Comparison of ENCODE assay signal across 25 mouse cellular contexts in genomic region chr4:80369057-80369456, GRCm38 (mm10).
"Had no signal": no experiment of that assay in that cellular context is flagged by ENCODE, and none has a peak within 500 bp of the region (broad histone marks: within the 10 kb centered on the region; RNA-seq: fewer than 3 reads in every experiment).

No protein-coding gene starts in this region.

- H3K4me3 ChIP-seq: embryonic facial prominence, embryonic 10.5 days; embryonic facial prominence, embryonic 12.5 days; embryonic facial prominence, embryonic 13.5 days; embryonic facial prominence, embryonic 15.5 days; erythroblast, embryonic 14.5 days; forebrain, embryonic 10.5 days; forebrain, embryonic 12.5 days; forebrain, embryonic 13.5 days; forebrain, embryonic 15.5 days; gastrocnemius, adult 2 months; heart, adult 2 months had no signal

- H3K27ac ChIP-seq: embryonic facial prominence, embryonic 10.5 days; embryonic facial prominence, embryonic 12.5 days; embryonic facial prominence, embryonic 13.5 days; embryonic facial prominence, embryonic 15.5 days; forebrain, embryonic 10.5 days; forebrain, embryonic 12.5 days; forebrain, embryonic 13.5 days; forebrain, embryonic 15.5 days; gastrocnemius, adult 2 months; heart, adult 2 months had no signal

- H3K4me1 ChIP-seq: embryonic facial prominence, embryonic 10.5 days; embryonic facial prominence, embryonic 12.5 days; embryonic facial prominence, embryonic 13.5 days; embryonic facial prominence, embryonic 15.5 days; forebrain, embryonic 10.5 days; forebrain, embryonic 12.5 days; forebrain, embryonic 13.5 days; forebrain, embryonic 15.5 days had no signal

- DNase-seq: cerebellum, adult 9-10 months; cerebellum, adult 9-11 months; cerebellum, postnatal 10 days; cerebellum, postnatal 14 days; cerebellum, postnatal 25 days; cerebellum, postnatal 36 days; embryo, embryonic 11 days; forebrain, postnatal 0 days; gastrocnemius, adult 2 months; gastrocnemius, postnatal 10 days; gastrocnemius, postnatal 14 days; gastrocnemius, postnatal 25 days; gastrocnemius, postnatal 36 days; heart, adult 11 months; heart, adult 18-20 months; heart, adult 2 months had no signal

- H3K9ac ChIP-seq: embryonic facial prominence, embryonic 12.5 days; embryonic facial prominence, embryonic 13.5 days; embryonic facial prominence, embryonic 15.5 days; forebrain, embryonic 12.5 days; forebrain, embryonic 13.5 days; forebrain, embryonic 15.5 days; forebrain, postnatal 0 days had no signal

- H3K4me2 ChIP-seq: embryonic facial prominence, embryonic 12.5 days; embryonic facial prominence, embryonic 13.5 days; embryonic facial prominence, embryonic 15.5 days; forebrain, embryonic 12.5 days; forebrain, embryonic 13.5 days; forebrain, embryonic 15.5 days had no signal

- H3K36me3 ChIP-seq: embryonic facial prominence, embryonic 10.5 days; embryonic facial prominence, embryonic 12.5 days; embryonic facial prominence, embryonic 13.5 days; embryonic facial prominence, embryonic 15.5 days; forebrain, embryonic 10.5 days; forebrain, embryonic 12.5 days; forebrain, embryonic 15.5 days had no signal

- H3K27me3 ChIP-seq: embryonic facial prominence, embryonic 12.5 days; embryonic facial prominence, embryonic 13.5 days; embryonic facial prominence, embryonic 15.5 days; forebrain, embryonic 12.5 days; forebrain, embryonic 13.5 days; forebrain, embryonic 15.5 days had no signal

- H3K9me3 ChIP-seq: embryonic facial prominence, embryonic 10.5 days; embryonic facial prominence, embryonic 12.5 days; embryonic facial prominence, embryonic 13.5 days; embryonic facial prominence, embryonic 15.5 days; forebrain, embryonic 10.5 days; forebrain, embryonic 12.5 days; forebrain, embryonic 13.5 days; forebrain, embryonic 15.5 days had no signal
